Mouse (Mus musculus) brown adipose tissue, adult 24 weeks (tissue): ENCODE measurements around the gene Selenos. TPM values are rescaled to one million over a fixed set of nuclear protein-coding genes. Genes with fewer than 3 reads are reported as not detected.

ENCODE experiments used
- polyA plus RNA-seq: library from polyadenylated mRNA; stranded (reverse); fragments of >200 nt; gene quantifications from 2 replicates; pipeline ENCODE4 v1.2.4, GENCODE M21; 2012; ENCODE audit not compliant: missing spikeins, insufficient read depth, insufficient read length

Selenos gene
- polyA plus RNA-seq, 1 experiment: 48.0 TPM

Other genes with a start within 250 kb of the Selenos start
- gene Pcsk6, start 217.9 kb upstream of the Selenos start, polyA plus RNA-seq: 33.4 and 63.6 TPM in 2 replicates
- not detected in 2 replicates for gene Gm45213, start 36.0 kb upstream of the Selenos start, polyA plus RNA-seq
- 18.8 and 20.6 TPM in 2 replicates for gene Snrpa1, start 20.6 kb upstream of the Selenos start, polyA plus RNA-seq
- gene Chsy1, start 29.9 kb downstream of the Selenos start, polyA plus RNA-seq: 4.8 and 5.5 TPM in 2 replicates